Mouse (Mus musculus) forebrain, embryonic 16.5 days (tissue): ENCODE data around the gene Heatr3. TPM values are rescaled to one million over a fixed set of nuclear protein-coding genes. Genes with fewer than 3 reads are reported as not detected.

Source experiments
- ATAC-seq: fragments of 200-750 bp; cut with Nextera tagmentation; 2 replicates; pipeline ENCODE4 v1.8.0; 2017; ENCODE audit warnings: mild to moderate bottlenecking, moderate library complexity
- H3K27ac ChIP-seq: fragments of 300-500 bp; sonication (generic); 2 replicates; pipeline ENCODE4 v1.5.1; 2014; ENCODE audit warnings: low read length, control low read depth
- H3K27me3 ChIP-seq: fragments of 300-500 bp; sonication (generic); replicated peaks from 2 replicates; pipeline ENCODE4 v1.6.1; 2014; ENCODE audit warnings: low read length; ENCODE audit not compliant: control insufficient read depth, insufficient read depth
- H3K36me3 ChIP-seq: fragments of 300-500 bp; sonication (generic); 2 replicates; pipeline ENCODE4 v1.6.1; 2014; ENCODE audit not compliant: control insufficient read depth, insufficient read depth
- H3K4me1 ChIP-seq: fragments of 300-500 bp; sonication (generic); replicated peaks from 2 replicates; pipeline ENCODE4 v1.6.1; 2014; ENCODE audit warnings: low read length; ENCODE audit not compliant: control insufficient read depth, insufficient read depth
- H3K4me2 ChIP-seq: fragments of 300-500 bp; sonication (generic); 2 replicates; pipeline ENCODE4 v1.6.1; 2014; ENCODE audit warnings: mild to moderate bottlenecking, low read length, control low read depth
- H3K4me3 ChIP-seq: fragments of 300-500 bp; sonication (generic); replicated peaks from 2 replicates; pipeline ENCODE4 v1.5.1; 2014; ENCODE audit warnings: mild to moderate bottlenecking, low read length, control low read depth
- H3K9ac ChIP-seq: fragments of 300-500 bp; sonication (generic); replicated peaks from 2 replicates; pipeline ENCODE4 v1.6.1; 2014; ENCODE audit warnings: low read depth, low read length, control low read depth
- H3K9me3 ChIP-seq: fragments of 300-500 bp; sonication (generic); 2 replicates; pipeline ENCODE4 v1.6.1; 2016; ENCODE audit warnings: low read length; ENCODE audit not compliant: control insufficient read depth
- WGBS: fragments of 180-500 bp; shearing (Covaris S2); extraction: QIAGEN DNeasy Blood & Tissue Kit; methylation state at CpG from one replicate; pipeline ENCODE4 v1.1.7; 2014; 5-methylcytosine and 5-hydroxymethylcytosine counted together
- polyA plus RNA-seq: library from polyadenylated mRNA; unstranded; fragments of >200 nt; fragmentation: Nextera tagmentation; extraction: Ambion mirVana; gene quantifications from 2 replicates; pipeline ENCODE4 v1.2.1, GENCODE M21; 2015

Gene Heatr3
- polyA plus RNA-seq, 1 experiment from 2014 or later: 40.3 TPM

- no peak overlapping the region for H3K4me3 ChIP-seq
- 93% methylated on average over 7 of the region's 7 CpGs for WGBS
These were observed 37.6 kb downstream of the Heatr3 start for GRCm38 (mm10) chr8:88175264-88175663.

GRCm38 (mm10) chr8:88177291-88177690 is 39.6 kb downstream of the Heatr3 start:
- 93% methylated on average over 8 of the region's 8 CpGs for WGBS
- Histone ChIP-seq H3K4me1 (no peaks in the 10 kb centered on the region), H3K4me2 (no peak overlapping the region), H3K27ac (no peak overlapping the region), H3K4me3 (no peak overlapping the region), H3K36me3 (no peaks in the 10 kb centered on the region; the same call in 1 of the 2 replicates), H3K9ac (no peak overlapping the region), H3K27me3 (no peaks in the 10 kb centered on the region), H3K9me3 (no peaks in the 10 kb centered on the region)
- no peak for ATAC-seq

More at GRCm38 (mm10) chr8:88175264-88175663, 37.6 kb downstream of the Heatr3 start:
- Histone ChIP-seq H3K4me2 (no peak overlapping the region), H3K36me3 (peaks cover 8% of the 10 kb centered on the region), H3K27me3 (no peaks in the 10 kb centered on the region), H3K9ac (no peak overlapping the region), H3K4me1 (no peaks in the 10 kb centered on the region), H3K9me3 (no peaks in the 10 kb centered on the region), H3K27ac (no peak overlapping the region)
- ATAC-seq: no peak

GRCm38 (mm10) chr8:88183121-88183520 is 45.5 kb downstream of the Heatr3 start:
- no peak overlapping the region for H3K4me3 ChIP-seq
- H3K36me3 ChIP-seq: no peaks in the 10 kb centered on the region
- H3K4me1 ChIP-seq: no peaks in the 10 kb centered on the region
- no peak overlapping the region for H3K9ac ChIP-seq
- no peak for ATAC-seq
- no peak overlapping the region for H3K4me2 ChIP-seq
- no peak overlapping the region for H3K27ac ChIP-seq
- H3K27me3 ChIP-seq: no peaks in the 10 kb centered on the region
- WGBS: 91% methylated on average over 2 of the region's 2 CpGs
- no peaks in the 10 kb centered on the region for H3K9me3 ChIP-seq

- 93% methylated on average over 1 of the region's 1 CpGs for WGBS
- no peak overlapping the region for H3K4me2 ChIP-seq
- no peak for ATAC-seq
- H3K4me1 ChIP-seq: no peaks in the 10 kb centered on the region
- H3K9me3 ChIP-seq: no peaks in the 10 kb centered on the region
- no peak overlapping the region for H3K9ac ChIP-seq
- H3K36me3 ChIP-seq: no peaks in the 10 kb centered on the region
- no peaks in the 10 kb centered on the region for H3K27me3 ChIP-seq
- no peak overlapping the region for H3K4me3 ChIP-seq
- H3K27ac ChIP-seq: no peak overlapping the region
These were observed 47.3 kb downstream of the Heatr3 start for GRCm38 (mm10) chr8:88184914-88185313.

- no peak overlapping the region for H3K4me3 ChIP-seq
- no peak overlapping the region for H3K4me2 ChIP-seq
- no peaks in the 10 kb centered on the region for H3K4me1 ChIP-seq
- WGBS: 86% methylated on average over 6 of the region's 6 CpGs
- no peaks in the 10 kb centered on the region for H3K36me3 ChIP-seq
- no peak overlapping the region for H3K9ac ChIP-seq
- H3K27ac ChIP-seq: no peak overlapping the region
- no peaks in the 10 kb centered on the region for H3K27me3 ChIP-seq
- no peak for ATAC-seq
- no peaks in the 10 kb centered on the region for H3K9me3 ChIP-seq
These were observed 48.1 kb downstream of the Heatr3 start for GRCm38 (mm10) chr8:88185716-88186115.

GRCm38 (mm10) chr8:88197328-88197727 is 59.7 kb downstream of the Heatr3 start:
- Histone ChIP-seq H3K27ac (no peak overlapping the region), H3K9ac (no peak overlapping the region), H3K4me1 (peaks cover 22% of the 10 kb centered on the region), H3K27me3 (no peaks in the 10 kb centered on the region), H3K36me3 (no peaks in the 10 kb centered on the region), H3K9me3 (no peaks in the 10 kb centered on the region), H3K4me2 (no peak overlapping the region), H3K4me3 (no peak overlapping the region)
- 67% methylated on average over 3 of the region's 3 CpGs for WGBS
- no peak for ATAC-seq

- Histone ChIP-seq H3K4me2 (peak overlapping the region; percentile 73), H3K27me3 (no peaks in the 10 kb centered on the region), H3K9ac (peak overlapping the region; percentile 83), H3K9me3 (no peaks in the 10 kb centered on the region), H3K36me3 (no peaks in the 10 kb centered on the region), H3K4me3 (peak overlapping the region; percentile 90), H3K4me1 (peaks cover 23% of the 10 kb centered on the region), H3K27ac (peak overlapping the region; percentile 95)
- under 1% methylated on average over 10 of the region's 10 CpGs for WGBS
- no peak for ATAC-seq
These were observed 60.9 kb downstream of the Heatr3 start for GRCm38 (mm10) chr8:88198551-88198944.

- Histone ChIP-seq H3K36me3 (no peaks in the 10 kb centered on the region), H3K9ac (peak within 1 kb of the TSS; percentile 83), H3K27ac (peak within 1 kb of the TSS; percentile 95), H3K27me3 (no peaks in the 10 kb centered on the region), H3K9me3 (no peaks in the 10 kb centered on the region), H3K4me2 (peak within 1 kb of the TSS; percentile 91), H3K4me3 (peak within 1 kb of the TSS; percentile 90), H3K4me1 (peaks cover 23% of the 10 kb centered on the region)
- WGBS: under 1% methylated on average over 62 of the region's 97 CpGs
- ATAC-seq: peak; percentile 96
These were observed 61.4 kb downstream of the Heatr3 start, which contains the start of gene Tent4b for GRCm38 (mm10) chr8:88198945-88199571. Tent4b (plus strand) TSS chr8:88199213.

GRCm38 (mm10) chr8:88199700-88200601 is 62.3 kb downstream of the Heatr3 start:
- Histone ChIP-seq H3K27me3 (no peaks in the 10 kb centered on the region), H3K4me3 (peak overlapping the region; percentile 90), H3K4me1 (peaks cover 28% of the 10 kb centered on the region), H3K4me2 (peak overlapping the region; percentile 91), H3K9me3 (no peaks in the 10 kb centered on the region), H3K27ac (peak overlapping the region; percentile 95), H3K9ac (peak overlapping the region; percentile 83), H3K36me3 (no peaks in the 10 kb centered on the region)
- WGBS: under 1% methylated on average over 88 of the region's 117 CpGs
- ATAC-seq: peak; percentile 57
